Mouse (Mus musculus): ENCODE results near the gene Pacsin2.
"Not testable (repeated sequence)": the region's sequence is repeated elsewhere in the genome, so short reads cannot be mapped to it uniquely, and the experiment has no call there.

The Pacsin2 gene

DNA sequence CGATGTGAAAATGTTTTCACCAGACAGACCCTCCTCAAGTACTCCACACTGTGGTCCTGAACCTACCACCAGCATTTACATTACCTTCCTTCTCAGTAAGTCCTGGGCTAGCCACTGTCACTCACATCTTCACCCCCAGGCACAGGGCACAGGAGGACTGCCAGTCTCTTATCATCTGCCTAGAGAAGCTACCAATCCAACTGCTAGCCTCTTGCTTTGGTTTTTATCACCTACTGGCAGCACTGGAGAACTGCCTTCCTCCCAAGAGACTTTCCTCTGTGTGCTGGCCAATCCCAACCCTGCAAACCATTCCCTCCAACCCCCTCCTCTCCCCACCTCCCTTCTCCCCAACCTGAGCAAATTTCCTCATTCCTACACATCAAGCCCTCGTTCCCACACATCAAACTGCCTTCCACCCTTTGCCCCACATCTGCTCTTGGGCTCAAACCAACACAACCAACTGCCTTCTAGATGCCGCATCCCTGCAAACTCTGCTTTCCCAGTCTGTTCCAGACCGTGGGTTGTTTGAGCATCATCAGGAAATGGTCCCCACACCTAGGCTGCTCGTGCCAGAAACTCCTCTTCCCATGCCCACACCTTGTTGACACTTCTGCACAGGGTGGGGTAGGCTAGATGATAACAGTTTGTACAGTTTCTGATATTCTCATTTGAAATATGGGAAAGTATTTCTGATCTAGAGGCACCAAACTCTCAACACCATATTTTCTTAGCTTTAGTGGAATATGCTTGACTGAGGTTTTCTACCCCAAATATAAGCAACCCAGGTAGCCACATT, 40.6 kb downstream of the Pacsin2 start:
- no peak for DNase-seq (ENCODE audit: low spot score in 2 of 2)

DNA sequence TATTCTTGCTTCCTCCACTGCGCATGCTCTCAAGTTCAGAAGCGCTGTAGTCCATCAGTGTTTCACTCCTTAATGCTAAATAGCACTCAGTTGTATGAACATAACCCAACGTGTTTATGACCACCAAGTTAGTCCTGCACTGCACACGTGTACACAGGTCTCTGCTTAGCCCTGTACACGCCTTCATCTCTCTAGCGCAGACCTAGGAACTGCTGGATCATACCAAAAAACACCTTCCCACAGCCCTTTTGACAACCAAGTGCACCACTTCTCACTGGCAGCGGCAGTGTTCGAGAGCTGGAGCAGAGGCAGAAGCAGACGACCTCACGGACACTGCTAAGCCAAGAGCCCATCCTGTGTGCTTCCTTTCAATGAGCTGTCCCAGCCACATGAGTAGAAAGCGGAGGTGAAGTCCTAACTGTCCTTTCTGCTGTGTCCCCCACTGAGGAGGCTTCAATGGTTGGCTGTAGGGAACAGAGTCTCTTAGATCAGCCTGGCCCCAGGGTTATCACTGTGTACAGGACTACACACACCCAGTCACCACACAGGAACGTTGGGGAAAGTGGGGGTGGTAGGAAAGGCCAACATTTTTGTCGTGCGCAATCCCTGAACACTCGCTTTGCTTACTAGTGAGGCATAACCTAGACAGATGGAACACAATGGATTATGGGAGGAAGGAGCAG, 42.0 kb downstream of the Pacsin2 start:
- no peak for DNase-seq (ENCODE audit: low spot score in 2 of 2)

DNA sequence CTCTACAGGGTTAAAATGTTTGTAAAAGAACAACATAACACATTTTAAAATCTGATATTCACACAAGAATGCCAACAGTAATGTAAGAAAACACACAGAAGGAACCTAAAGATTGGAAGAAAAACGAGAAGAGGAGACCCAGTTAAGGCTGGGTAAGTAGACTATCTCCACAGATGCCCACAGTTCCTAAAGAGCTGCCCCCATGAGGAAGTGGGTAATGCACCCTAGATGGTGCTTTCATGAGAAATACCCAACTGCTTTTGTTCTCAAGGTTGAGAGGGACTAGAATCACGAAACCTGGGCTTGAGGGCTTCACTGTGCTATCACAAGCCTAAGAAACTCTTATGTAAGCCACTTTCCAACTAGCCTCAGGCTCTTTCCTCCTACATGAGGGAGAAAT, 44.8 kb downstream of the Pacsin2 start:
- DNase-seq (ENCODE audit: low spot score in 2 of 2) = no peak

DNA sequence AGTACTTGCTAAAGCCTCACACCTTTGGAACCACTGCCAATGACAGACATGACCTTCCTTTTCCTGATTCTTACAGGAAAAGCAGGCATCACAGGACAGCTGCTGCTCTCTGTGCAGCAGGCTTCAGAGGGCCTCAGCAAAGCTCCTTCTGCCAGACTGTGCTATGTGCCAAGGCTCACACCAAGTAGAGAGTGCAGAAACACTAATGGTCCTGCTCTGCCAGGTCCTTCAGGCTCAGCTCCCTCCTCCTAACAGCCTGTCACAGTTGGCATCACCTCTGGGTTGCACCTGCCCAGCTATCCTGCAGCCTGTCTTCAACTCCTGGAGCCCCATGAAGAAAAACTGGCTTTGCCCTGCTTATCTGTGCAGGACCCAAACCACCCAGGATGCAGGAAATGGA, 45.7 kb downstream of the Pacsin2 start:
- peak in 1 of 2 experiments; percentile 32 for DNase-seq (ENCODE audit: low spot score in 2 of 2)

DNA sequence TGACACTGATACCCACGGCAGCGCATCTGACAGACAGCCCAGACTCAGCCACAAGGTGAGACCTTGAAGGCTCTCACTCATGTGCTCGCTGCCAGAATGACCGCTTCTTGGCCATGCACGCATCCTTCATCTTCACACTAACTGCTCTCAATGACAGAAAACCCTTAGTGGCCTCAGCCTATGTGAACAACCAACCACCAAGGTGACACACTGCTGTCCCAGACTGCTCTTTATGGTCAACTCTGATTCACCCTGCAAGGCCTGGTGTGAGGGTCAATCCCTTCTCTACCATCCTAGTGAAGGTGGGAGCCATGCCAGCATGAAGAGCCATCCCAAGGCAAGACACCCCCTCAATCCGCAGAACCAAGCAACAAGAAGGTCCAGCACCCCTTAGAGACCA, 46.5 kb downstream of the Pacsin2 start:
- DNase-seq (ENCODE audit: low spot score in 2 of 2) = no peak

DNA sequence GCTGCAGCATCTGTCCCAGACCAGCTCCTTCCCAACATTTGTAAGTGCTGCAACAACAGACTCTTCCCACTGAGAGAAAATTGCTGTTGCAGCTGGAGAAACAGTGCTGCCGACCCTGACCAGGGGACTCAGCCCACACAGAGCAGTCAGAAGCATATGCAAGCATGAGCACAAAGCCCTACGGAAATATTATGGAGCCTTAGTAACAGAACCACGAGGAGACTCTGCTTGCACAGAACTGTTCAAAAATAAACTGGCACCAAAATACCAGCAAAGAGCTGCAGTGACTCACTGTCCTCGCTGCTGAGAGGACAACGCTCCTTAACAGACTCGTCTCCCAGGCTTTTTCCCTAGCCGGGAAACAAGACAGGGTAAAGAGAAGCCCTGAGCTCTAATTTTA, 47.0 kb downstream of the Pacsin2 start:
- DNase-seq (ENCODE audit: low spot score in 2 of 2) = no peak

DNA sequence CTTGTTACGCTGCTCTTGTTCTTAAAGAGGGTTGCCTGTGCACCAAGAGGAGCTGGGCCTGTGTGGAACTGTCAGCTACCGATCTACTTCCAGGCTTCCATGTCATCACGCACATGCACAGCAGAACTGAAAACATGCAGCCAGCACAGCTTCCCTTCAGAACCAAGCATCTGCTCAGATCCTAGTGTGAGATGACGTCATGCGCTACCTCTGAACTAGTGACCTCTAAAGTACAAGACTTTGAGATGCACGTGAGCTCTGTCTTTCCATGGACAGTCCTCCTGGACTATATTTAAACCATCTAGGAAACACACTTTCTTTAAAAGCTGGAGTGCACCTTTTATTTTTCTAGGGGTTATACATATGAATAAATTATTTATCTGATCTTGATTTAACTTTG, 49.0 kb downstream of the Pacsin2 start:
- DNase-seq (ENCODE audit: low spot score in 2 of 2) = no peak

DNA sequence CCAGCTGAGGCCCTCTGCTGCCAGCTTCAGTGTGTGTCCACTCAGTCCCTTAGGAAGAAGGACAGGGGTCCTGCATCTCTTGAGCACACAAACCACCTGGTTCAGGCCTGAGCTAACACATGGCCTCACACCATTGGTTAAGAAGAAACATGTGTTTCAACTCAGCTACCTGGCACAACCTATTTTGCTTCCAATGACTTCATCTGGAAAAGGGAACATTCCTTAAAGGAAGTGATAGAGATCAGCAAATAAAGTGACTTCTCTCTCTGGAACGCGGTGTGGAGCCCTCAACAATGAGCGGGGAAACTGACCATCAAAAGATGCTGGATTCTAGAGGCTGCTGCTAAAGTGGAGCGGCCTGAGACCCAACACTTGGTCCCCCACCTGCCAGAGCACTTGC, 52.8 kb downstream of the Pacsin2 start:
- no peak for DNase-seq (ENCODE audit: low spot score in 2 of 2)

DNA sequence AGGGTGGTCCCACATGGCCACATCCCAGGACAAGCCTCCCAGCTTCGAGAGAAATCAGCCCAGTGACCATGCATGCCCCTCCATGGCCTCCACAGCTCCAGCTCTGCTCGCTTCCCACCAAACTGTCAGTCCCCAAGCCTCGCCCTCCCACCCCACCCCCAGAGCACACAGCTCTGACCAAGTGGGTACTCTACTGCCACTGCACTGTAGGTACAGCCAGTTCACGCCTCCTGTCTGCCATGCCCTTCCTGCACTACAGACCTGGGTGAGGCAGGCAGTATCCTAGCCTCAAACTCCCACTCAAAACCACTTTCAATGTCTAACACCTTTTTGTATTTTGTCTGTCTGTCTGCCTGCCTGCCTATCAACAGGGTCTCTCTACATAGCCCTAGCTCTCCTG, 53.7 kb downstream of the Pacsin2 start:
- no peak for DNase-seq (ENCODE audit: low spot score in 2 of 2)

DNA sequence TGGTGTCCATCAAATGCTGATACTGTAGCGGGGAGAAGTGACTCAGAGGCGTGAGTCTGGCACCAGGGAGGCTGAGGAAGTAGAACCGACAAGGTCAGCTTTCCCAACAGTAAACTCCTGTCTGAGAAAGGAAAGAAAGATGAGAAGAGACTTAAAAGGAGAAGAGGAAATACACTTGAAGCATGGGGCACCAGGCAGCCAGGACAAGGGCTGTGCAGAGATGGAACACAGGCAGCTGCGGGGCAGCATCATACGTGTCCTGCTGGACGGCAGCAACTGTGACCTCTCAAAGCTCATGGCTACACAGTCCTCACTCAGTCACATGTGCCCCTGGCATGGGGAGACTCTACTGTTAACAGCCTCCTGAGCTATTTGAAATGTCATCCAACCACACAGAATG, 54.1 kb downstream of the Pacsin2 start:
- no peak for DNase-seq (ENCODE audit: low spot score in 2 of 2)

DNA sequence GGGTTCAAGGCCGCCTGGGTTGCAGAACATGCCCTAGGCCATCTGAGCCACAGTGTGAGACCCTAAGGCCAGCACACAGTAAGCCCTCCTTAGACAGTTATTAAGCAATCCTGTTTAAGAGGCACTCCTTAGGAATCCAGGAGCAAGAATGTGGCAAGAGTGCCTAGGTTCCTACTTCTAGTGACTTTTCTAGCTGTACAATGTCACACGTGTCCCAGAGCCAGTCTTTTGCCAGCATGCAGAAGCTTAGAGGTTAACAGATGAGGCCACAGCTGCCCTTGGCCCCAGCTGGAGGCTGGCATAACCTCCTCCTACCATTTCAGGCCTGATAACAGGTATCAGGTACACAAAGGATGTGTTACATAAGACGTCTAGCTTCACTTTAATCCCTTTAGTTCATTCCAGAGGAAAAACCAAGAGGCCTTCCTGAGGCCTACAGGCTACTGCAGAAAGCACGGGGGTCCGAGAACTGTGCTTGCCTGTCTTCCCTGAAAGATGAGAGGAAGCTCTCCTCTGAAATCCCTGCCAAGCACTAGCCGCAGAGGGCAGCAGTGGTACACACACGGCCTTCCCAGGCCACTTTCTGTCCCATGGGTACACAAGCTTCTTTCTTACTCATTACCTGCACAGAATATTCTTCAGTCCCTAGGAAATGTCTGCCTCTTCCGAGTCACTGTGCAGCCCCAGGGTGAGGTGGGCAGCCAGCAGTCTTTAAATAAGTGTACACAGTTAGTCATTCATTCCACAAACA, 55.5 kb downstream of the Pacsin2 start:
- no peak for DNase-seq (ENCODE audit: low spot score in 2 of 2)

DNA sequence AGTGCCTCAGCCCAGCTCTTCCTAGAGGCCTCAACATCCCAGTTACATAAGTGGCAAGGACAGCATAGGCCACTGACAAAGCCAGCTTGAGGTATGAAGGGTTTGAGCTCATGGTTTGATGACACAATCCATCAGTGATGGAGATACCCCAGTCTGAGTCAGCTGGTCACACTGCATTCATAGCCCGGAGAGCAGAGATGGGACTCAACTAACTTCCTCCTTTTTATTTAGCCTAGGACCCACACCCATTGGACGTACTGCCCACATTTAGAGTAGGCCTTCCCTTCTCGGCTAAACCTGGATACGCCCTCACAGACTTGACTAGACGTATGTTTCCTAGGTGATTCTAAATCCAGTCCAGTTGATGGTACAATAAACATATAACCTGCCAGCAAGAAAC, 56.2 kb downstream of the Pacsin2 start:
- DNase-seq (ENCODE audit: low spot score in 2 of 2) = no peak

DNA sequence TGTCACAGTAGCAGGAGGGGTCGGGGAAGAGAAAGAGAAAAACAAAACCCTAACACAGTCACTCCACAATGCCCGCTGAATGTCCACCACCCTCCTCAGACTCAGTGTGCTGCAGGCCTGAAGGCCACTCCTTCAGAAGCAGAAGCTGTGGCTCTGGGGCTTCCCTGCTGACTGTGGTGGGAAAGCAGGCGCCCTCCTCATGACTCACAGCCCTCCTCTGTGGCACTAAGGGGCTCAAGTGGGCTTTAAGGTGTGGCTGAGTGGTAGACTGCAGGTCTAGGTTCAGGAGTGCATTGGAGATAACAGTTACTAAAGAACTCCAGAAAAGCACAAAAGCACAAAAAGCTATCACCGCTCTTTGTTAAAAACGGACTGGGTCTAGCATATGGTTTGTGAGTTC, 56.9 kb downstream of the Pacsin2 start:
- DNase-seq (ENCODE audit: low spot score in 2 of 2) = no peak

DNA sequence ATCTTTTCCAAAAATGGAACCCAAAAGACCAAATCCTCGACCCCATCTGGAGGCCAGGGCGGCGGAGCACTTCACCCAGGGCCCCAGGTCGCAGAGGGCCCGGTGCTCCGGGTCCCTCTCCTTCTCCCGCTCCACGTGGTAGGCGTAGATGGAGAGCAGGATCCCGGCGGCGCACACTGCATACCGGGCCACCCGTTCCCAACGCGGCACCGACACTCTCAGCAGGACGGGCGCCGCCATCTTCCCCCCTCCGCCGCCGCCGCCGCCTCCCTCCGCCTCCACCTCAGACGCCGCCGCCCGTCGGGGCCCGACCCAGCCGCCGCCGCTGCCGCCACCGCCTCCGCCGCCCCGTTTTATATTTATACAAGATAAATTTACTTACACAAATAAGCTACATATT, 58.5 kb downstream of the Pacsin2 start:
- not testable (repeated sequence) for DNase-seq (ENCODE audit: low spot score in 2 of 2)

DNA sequence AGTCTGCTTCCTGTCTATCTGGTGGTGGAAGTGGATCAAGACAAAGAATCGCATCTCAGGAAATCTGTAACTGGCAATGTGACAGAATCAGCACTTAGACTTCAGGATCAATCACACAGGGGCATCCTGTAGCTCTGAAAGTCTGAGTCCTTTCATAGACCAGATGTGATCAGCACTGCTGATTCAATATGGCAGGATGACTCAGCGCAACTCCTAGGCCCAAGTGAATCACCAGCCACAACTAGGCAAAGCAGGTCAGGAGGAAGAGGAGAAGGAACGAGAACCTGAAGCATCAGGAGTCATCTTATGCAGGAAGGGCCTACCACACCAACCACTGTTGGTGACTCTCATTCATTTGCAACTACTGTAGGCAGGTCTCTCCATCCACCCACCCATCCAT, 60.4 kb downstream of the Pacsin2 start:
- no peak for DNase-seq (ENCODE audit: low spot score in 2 of 2)

DNA sequence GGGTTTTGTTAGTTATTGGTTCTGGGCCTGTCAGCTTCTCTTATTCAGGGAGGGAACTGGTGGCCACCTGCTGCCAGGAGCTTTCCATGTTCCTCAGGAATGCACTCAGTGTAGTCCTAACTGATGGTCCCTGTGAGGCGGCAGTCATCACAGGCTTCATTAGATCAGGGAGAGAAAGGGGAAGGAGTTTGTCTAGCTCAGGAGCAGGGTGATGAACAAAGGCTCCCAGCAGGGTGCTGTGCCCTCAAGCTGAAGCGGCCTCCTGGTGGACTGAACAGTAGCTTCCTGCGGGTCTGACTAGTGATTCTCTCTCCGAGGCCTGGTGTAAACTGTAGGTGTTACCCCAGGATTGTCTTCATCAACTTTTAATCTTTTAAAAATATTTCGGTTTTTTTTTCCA, 61.4 kb downstream of the Pacsin2 start:
- no peak for DNase-seq (ENCODE audit: low spot score in 2 of 2)

DNA sequence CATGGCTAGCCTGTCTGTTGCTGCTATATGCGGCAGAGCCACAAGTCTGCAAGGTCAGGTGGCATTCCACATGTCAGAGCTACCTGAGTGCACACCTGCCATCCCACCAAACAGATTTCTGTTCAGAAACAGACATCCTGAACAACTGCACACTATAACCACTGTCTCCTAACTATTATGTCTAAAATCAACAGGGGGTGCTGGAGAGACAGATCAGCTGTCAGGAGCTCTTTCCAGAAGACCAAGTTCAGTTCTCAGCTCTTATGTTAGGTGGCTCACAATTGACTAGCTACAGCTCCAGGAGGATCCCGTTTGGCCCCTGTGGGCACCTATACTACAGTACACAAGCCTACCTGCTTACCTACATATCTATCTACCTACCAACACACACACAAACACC, 71.7 kb downstream of the Pacsin2 start:
- no peak for DNase-seq (ENCODE audit: low spot score in 2 of 2)

DNA sequence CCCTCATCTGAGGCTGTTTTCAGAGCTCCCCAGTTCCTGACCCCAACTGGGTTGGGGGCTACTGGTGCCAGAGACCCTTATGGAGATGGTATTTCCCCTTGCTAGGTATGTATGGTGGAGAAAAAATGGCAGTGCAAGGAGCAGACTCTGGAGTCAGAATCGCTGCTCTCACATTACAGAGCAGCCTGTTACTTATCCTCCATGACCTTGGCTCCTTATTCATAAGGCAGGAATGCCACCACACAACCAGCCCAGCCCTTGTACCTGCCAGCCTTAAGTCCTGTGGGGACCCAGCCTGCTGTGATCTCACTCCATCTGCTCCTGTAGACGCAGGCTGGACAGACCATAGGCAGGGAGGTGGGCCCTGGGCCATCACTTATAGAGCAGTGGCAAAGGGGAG, 76.5 kb downstream of the Pacsin2 start:
- no peak for DNase-seq (ENCODE audit: low spot score in 2 of 2)

DNA sequence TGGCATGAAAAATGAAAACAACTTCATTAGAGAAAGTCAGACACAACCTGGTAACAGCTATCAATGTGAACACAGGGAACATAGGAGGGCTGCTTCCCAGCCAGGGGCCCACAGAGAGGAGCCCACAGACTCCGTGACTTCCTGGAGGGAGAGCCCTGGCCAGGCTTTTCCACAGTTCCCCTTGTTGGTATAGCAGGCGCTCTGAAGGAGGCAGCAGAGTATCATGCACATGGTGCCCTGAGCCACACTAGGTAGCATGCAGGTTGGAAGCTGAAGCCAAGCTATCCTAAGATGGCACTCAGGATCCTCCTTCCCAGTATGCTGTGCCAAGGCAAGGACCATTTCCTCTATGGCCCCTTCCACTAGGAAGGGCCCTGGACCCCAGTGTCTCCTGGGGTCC, 80.8 kb downstream of the Pacsin2 start:
- DNase-seq (ENCODE audit: low spot score in 2 of 2) = no peak

DNA sequence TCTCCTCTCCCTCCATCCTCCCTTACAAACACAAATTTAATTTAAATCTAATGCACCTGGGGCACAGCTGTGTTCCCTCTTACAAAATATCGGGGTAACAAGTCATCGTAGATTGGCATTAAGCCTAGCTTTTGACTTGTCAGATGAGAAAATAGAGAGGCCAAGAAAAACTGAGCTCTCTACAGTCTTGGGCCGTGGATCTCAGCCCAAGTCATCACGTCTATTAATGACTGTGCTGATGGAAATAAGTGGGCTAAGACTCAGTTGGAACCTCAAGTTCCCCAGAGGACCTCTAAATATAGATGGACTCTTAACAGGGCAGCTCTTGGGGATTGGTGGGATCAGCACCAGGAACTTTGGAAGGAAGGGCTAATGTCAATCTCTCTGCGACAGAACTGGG, 81.3 kb downstream of the Pacsin2 start:
- DNase-seq (ENCODE audit: low spot score in 2 of 2) = no peak

DNA sequence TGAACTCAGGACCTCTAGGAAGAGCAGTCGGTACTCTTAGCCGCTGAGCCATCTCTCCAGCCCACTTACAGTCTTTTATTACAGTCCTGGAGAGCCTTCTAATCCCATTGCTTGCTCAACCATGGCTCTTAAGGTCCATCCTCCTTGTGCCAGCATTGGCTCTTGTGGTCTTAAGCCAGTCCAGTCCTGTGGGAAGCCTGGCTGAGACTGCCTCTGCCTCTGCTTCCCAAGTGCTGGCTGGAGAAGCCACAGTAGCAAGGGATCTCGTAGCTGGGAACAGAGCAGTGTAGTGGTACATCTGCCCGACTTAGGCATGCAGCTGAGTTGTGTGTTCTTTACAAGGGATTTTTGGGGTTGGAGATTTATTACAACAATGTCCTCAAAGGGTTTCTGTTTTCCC, 81.9 kb downstream of the Pacsin2 start:
- DNase-seq (ENCODE audit: low spot score in 2 of 2) = no peak

DNA sequence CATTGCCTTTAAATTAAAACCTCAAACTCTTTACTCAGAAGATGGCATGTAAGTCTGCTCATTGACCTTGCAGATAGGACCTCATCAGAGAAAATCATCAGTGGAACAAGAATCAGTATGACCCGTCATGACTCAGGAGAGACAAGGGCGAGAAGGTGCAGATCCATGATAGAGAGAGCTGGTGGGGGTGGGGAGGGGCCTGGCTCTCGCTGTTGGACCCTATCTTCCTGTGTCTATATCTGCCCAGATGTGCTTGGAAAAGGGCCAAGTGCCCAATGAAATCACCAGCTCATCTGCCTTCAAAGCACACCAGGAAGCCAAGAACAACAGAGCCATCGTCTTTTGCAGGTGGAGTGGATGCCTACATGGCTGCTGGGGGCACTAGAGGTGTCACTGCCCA, 87.3 kb downstream of the Pacsin2 start:
- no peak for DNase-seq (ENCODE audit: low spot score in 2 of 2)

DNA sequence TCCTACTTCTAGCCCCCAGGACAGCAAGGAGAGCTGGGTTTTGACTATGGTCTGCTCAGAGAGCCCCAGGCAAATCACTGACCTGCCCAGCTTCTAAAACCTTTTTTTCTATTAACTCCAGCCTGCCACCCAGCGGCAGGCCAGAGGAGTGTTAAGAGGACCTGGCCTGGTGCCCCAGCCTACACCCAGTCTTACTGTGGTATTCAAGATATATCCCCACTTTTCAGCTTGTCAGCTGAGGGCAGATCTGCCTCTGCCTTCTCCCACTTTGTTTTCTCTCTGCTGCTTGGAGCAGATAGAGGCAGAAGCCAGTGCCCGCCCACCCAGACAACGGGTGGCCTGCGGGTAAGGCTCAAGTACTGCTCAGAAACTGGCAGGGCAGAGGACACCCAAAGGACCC, 89.3 kb downstream of the Pacsin2 start:
- DNase-seq (ENCODE audit: low spot score in 2 of 2) = peak in 1 of 2 experiments; percentile 54
